Mouse (Mus musculus): ENCODE data around the gene Lztr1. TPM values are rescaled to one million over a fixed set of nuclear protein-coding genes. Genes with fewer than 3 reads are reported as not detected.

The Lztr1 gene
- 30.9 and 36.4 TPM in 2 replicates for polyA plus RNA-seq (2015; fragmentation: Nextera tagmentation; extraction: Ambion mirVana)

GRCm38 (mm10) chr16:17508546-17509239, at the start of gene Lztr1:
Gene Lztr1 (plus strand): TSS chr16:17508688.
- DNase-seq (ENCODE audit: low spot score): peak; percentile 89

GRCm38 (mm10) chr16:17460254-17460653, 48.2 kb upstream of the Lztr1 start:
- peak; percentile 63 for DNase-seq (ENCODE audit: low spot score)

GRCm38 (mm10) chr16:17461596-17461995, 46.9 kb upstream of the Lztr1 start:
- no peak for DNase-seq (ENCODE audit: low spot score)

GRCm38 (mm10) chr16:17463184-17463583, 45.3 kb upstream of the Lztr1 start:
- DNase-seq (ENCODE audit: low spot score): no peak

- no peak for DNase-seq (ENCODE audit: low spot score)
These were observed 41.4 kb upstream of the Lztr1 start for GRCm38 (mm10) chr16:17466875-17467663.

GRCm38 (mm10) chr16:17472498-17472897, 36.0 kb upstream of the Lztr1 start:
- no peak for DNase-seq (ENCODE audit: low spot score)

- peak; percentile 48 for DNase-seq (ENCODE audit: low spot score)
These were observed 34.4 kb upstream of the Lztr1 start for GRCm38 (mm10) chr16:17474091-17474490.

GRCm38 (mm10) chr16:17474761-17475160, 33.7 kb upstream of the Lztr1 start:
- DNase-seq (ENCODE audit: low spot score): peak; percentile 55

GRCm38 (mm10) chr16:17475326-17475725, 33.2 kb upstream of the Lztr1 start:
- DNase-seq (ENCODE audit: low spot score): no peak

- DNase-seq (ENCODE audit: low spot score): no peak
These were observed 30.1 kb upstream of the Lztr1 start for GRCm38 (mm10) chr16:17478331-17478943.

- DNase-seq (ENCODE audit: low spot score): no peak
These were observed 27.0 kb upstream of the Lztr1 start for GRCm38 (mm10) chr16:17481465-17481864.

GRCm38 (mm10) chr16:17486505-17486904, 22.0 kb upstream of the Lztr1 start:
- no peak for DNase-seq (ENCODE audit: low spot score)

GRCm38 (mm10) chr16:17488478-17489468, 19.7 kb upstream of the Lztr1 start:
- peak; percentile 51 for DNase-seq (ENCODE audit: low spot score)

- DNase-seq (ENCODE audit: low spot score): peak; percentile 31
These were observed 18.9 kb upstream of the Lztr1 start, which contains the start of gene Aifm3 for GRCm38 (mm10) chr16:17489469-17490111. Gene Aifm3 (plus strand): TSS chr16:17489611.

GRCm38 (mm10) chr16:17491154-17491553, 17.3 kb upstream of the Lztr1 start:
- DNase-seq (ENCODE audit: low spot score): no peak

GRCm38 (mm10) chr16:17491896-17492561, 16.5 kb upstream of the Lztr1 start:
- no peak for DNase-seq (ENCODE audit: low spot score)

GRCm38 (mm10) chr16:17496499-17497305, 11.8 kb upstream of the Lztr1 start:
- DNase-seq (ENCODE audit: low spot score): no peak

- DNase-seq (ENCODE audit: low spot score): no peak
These were observed 9.1 kb upstream of the Lztr1 start for GRCm38 (mm10) chr16:17499249-17499883.

Data from thymus, postnatal 0 days (tissue).